Mouse (Mus musculus): ENCODE measurements at regions not wholly inside any gene's neighbourhood (a gene's known extent, or its start where the extent isn't known, plus 50 kb on each side); places are given as distances from the start of the nearest gene placed in this dataset.

DNA sequence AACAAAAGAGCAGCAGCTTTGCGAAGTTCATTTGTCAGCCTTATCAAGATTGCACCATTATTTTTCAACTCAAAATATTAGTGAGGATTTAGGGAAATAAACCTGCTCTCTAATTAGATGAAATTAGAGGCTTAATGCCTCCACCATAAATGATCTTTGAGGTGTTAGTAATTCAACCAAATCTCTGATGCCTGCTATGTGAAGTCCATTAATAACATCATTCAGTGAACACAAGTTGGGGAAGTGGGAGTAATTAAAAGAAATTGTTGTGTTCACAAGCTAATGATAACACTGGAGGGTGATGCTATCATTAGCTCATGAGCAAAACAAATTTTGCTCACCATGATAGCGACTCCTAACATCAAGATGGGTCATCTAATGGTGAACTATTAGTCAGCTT is 246.0 kb downstream of the Ttc6 start:
- Histone ChIP-seq H3K27ac (replicated peaks) (no peak overlapping the region), H3K4me1 (replicated peaks) (no peaks in the 10 kb centered on the region), H3K27me3 (no peaks in the 10 kb centered on the region), H3K9ac (no peak overlapping the region), H3K9me3 (no peaks in the 10 kb centered on the region), H3K36me3 (no peaks in the 10 kb centered on the region), H3K4me3 (no peak overlapping the region), H3K4me2 (no peak overlapping the region)
- 71% methylated on average over 2 of the region's 2 CpGs for WGBS
- no peak for ATAC-seq (ENCODE audit: low FRiP score, low read depth)

DNA sequence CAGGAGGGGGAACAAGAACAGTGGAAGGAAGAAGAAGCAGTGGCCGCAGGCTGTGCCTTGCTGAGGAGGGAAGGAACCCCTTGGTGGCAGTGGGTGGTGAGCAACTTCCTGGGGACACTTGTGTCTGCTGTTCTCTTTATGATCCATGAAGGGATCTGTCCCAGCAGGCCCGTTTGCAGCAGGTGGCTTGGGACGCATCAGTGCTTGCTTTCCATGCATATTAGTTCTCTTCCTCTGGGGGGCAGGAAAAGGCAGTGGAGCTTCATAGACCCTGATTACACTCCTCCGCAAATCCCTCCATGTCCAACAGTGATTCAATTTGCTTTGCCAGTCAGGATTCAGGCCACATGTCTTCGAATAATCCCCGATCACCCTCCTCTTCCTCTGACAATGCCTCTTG is 259.9 kb downstream of the Ttc6 start:
- Histone ChIP-seq H3K27me3 (no peaks in the 10 kb centered on the region), H3K36me3 (no peaks in the 10 kb centered on the region), H3K4me3 (no peak overlapping the region), H3K4me1 (replicated peaks) (no peaks in the 10 kb centered on the region), H3K9ac (no peak overlapping the region), H3K27ac (replicated peaks) (no peak overlapping the region), H3K9me3 (no peaks in the 10 kb centered on the region), H3K4me2 (no peak overlapping the region)
- no peak for ATAC-seq (ENCODE audit: low FRiP score, low read depth)
- 54% methylated on average over 6 of the region's 6 CpGs for WGBS

DNA sequence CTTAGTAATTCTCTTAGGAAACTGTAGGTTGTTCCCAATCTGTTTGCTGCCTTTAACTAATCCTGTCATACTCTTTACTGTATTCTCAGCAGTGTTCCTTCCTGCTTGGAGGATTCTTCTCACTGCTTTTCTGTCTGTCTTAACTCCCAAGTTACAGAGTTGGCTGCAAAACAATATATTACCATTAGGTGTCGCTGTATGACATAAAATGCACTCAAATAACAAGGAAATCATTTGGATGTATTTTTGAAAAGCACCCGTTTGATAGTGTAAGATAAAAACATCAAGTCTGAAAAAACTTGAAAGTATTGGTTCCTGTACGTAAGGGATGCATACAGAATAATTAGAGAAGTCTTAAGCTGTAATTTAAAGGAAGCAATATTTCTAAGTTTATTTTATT is 261.8 kb downstream of the Ttc6 start:
- Histone ChIP-seq H3K9ac (no peak overlapping the region), H3K4me2 (no peak overlapping the region), H3K4me1 (replicated peaks) (no peaks in the 10 kb centered on the region), H3K4me3 (no peak overlapping the region), H3K27me3 (no peaks in the 10 kb centered on the region), H3K27ac (replicated peaks) (no peak overlapping the region), H3K36me3 (no peaks in the 10 kb centered on the region), H3K9me3 (no peaks in the 10 kb centered on the region)
- WGBS: 12% methylated on average over 3 of the region's 3 CpGs
- 0 out of 2 replicates have a peak, but pooled peaks have one; percentile 30 for ATAC-seq (ENCODE audit: low FRiP score, low read depth)

DNA sequence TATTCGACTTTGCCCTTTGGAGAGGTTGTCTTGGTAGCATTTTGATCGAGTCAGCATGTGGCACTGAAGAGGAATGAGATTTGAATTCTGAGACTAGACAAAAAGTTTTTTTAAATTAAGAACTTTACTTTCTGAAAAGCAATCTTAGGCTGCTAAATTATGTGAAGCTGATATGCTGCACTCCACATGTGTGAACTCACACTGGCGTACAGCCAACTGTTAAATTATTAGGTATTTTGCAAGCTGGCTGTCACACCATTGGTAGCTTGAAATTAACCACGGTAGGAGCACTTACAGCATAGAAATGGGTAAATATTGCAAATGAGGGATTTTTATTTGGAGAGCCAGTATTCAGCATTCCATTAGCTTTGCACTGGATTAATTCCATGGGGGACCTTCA is 278.9 kb downstream of the Ttc6 start:
- no peaks in the 10 kb centered on the region for H3K4me1 ChIP-seq (replicated peaks)
- WGBS: 54% methylated on average over 4 of the region's 4 CpGs
- H3K9ac ChIP-seq: no peak overlapping the region
- no peak overlapping the region for H3K4me2 ChIP-seq
- no peak for ATAC-seq (ENCODE audit: low FRiP score, low read depth)
- H3K27me3 ChIP-seq: no peaks in the 10 kb centered on the region
- H3K27ac ChIP-seq (replicated peaks): no peak overlapping the region
- no peaks in the 10 kb centered on the region for H3K9me3 ChIP-seq
- H3K4me3 ChIP-seq: no peak overlapping the region
- no peaks in the 10 kb centered on the region for H3K36me3 ChIP-seq

DNA sequence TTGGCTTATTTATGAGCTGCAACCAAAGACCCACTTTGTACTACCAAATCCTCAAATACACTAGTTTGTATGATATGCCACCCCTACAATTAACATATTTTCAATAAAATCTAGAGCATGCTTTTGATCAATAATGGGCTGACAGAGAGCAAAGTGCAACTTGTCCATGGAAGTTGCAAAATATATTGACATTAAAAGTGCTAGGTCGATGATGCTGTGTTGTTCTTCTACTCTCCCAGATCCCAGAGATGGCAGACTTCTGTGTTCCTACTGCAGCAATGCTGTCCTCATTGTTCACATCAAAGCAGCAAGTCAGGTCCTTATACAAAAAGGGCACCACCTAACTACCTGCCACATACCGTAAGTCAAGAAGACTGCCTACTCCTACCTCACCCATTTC is 307.1 kb downstream of the Ttc6 start:
- Histone ChIP-seq H3K9me3 (no peaks in the 10 kb centered on the region), H3K9ac (no peak overlapping the region), H3K4me2 (no peak overlapping the region), H3K27me3 (no peaks in the 10 kb centered on the region), H3K27ac (replicated peaks) (no peak overlapping the region), H3K4me3 (no peak overlapping the region), H3K4me1 (replicated peaks) (no peaks in the 10 kb centered on the region), H3K36me3 (no peaks in the 10 kb centered on the region)
- 94% methylated on average over 2 of the region's 2 CpGs for WGBS
- ATAC-seq (ENCODE audit: low FRiP score, low read depth): no peak

DNA sequence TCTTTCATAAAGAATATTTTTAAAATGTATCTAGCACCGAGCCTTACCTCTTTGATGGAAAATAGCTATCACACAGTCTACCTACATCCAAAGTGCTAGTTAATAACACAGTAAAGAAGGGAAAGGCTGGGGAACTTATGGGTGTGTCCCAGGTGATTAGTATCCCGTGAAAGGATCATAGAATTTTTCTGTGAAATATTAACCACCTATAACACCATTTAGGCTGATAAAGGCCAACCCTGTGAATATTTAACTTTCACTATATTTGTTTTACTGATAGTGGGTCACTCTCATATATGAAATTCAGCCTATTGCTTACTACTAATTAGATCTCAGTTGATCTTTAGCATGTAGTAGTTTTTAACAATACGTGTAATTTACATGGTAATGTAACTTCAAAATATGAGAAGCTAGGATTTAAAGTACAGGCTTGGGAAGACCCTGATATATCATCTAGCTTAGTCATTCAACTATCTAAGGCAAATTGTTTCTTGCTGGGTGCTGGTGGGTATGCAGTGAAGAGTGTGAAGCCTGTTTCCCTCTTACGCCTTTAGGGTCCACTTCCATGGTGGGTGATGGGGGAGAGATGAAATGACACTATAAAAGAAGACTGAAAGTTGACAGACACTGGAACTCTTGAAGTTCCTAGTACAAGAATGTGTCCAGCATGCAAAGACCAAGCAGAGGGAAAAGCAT is 320.6 kb upstream of the Sstr1 start:
- no peak overlapping the region for H3K9ac ChIP-seq
- WGBS: 89% methylated on average over 4 of the region's 4 CpGs
- no peaks in the 10 kb centered on the region for H3K27me3 ChIP-seq
- H3K4me1 ChIP-seq (replicated peaks): no peaks in the 10 kb centered on the region
- no peak for ATAC-seq (ENCODE audit: low FRiP score, low read depth)
- H3K27ac ChIP-seq (replicated peaks): no peak overlapping the region
- no peaks in the 10 kb centered on the region for H3K36me3 ChIP-seq
- no peak overlapping the region for H3K4me3 ChIP-seq
- H3K9me3 ChIP-seq: no peaks in the 10 kb centered on the region
- no peak overlapping the region for H3K4me2 ChIP-seq

DNA sequence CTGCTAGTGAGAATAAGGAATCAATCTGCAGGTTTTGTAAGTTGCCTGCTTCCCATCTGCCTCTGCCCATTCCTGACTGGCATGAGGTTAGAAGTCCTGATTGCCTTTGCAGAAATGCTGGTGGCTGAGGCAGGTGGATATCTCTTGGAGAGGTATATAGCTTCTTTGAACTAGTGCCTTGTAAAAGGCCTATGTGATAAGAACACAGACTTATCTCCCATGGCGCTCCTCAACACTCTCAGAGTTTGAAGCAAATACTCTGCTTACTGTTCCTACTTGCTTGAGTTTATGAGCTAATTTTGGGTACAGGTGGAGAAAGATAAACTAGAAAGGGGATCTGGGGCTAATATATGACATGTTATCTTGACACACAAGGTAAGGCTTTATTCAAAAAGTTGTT is 320.0 kb upstream of the Sstr1 start:
- Histone ChIP-seq H3K27me3 (no peaks in the 10 kb centered on the region), H3K4me2 (no peak overlapping the region), H3K4me3 (no peak overlapping the region), H3K9me3 (no peaks in the 10 kb centered on the region), H3K27ac (replicated peaks) (no peak overlapping the region), H3K4me1 (replicated peaks) (no peaks in the 10 kb centered on the region), H3K36me3 (no peaks in the 10 kb centered on the region), H3K9ac (no peak overlapping the region)
- 94% methylated on average over 1 of the region's 1 CpGs for WGBS
- ATAC-seq (ENCODE audit: low FRiP score, low read depth): no peak

DNA sequence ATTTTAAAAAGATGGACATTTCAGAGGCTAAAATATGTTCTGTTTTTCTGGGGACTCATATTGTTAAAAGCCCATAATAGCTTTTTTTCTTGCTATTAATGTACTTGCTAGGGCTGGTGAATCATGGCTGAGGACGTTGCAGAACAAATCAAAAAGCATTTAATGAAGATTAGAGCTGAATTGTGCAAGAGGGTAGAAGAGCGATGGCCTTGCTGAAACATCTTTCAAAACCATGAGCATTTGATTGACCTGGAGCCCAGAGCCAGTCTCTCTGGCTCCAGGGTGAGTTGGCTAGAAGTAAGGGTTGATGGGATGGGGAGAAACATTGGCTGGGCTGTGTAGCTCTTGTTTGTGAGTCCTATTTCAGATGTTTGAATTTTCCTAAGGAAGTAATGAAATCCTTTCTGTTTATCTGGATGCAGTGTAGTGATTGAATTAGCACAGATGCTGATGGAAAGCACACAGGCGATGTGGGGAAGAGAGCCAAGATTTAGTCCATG is 313.8 kb upstream of the Sstr1 start:
- Histone ChIP-seq H3K9ac (no peak overlapping the region), H3K9me3 (0 out of 2 replicates have a peak, but pooled peaks cover 3% of the 10 kb centered on the region), H3K27ac (replicated peaks) (no peak overlapping the region), H3K4me1 (replicated peaks) (no peaks in the 10 kb centered on the region), H3K27me3 (no peaks in the 10 kb centered on the region), H3K4me3 (no peak overlapping the region), H3K36me3 (no peaks in the 10 kb centered on the region), H3K4me2 (no peak overlapping the region)
- WGBS: 77% methylated on average over 3 of the region's 3 CpGs
- ATAC-seq (ENCODE audit: low FRiP score, low read depth): no peak

DNA sequence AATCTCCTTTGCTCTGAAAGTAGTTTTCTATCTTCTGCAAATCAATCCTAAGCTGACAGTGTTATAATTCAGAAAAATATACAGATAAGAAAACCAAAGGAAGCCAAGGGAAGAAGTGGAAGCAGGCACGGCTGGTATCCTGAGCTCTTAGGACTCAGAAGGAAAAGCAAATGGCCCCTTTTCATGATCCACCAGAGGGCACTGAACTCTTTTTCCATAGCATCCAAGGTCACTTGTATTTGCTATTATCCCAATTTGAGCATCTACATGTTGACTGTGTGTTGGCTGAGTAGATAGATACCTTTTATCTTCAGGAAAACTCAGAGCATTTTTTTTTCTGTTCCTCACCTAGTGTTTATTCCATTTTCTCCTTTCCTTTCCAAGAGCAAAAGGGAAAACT is 306.9 kb upstream of the Sstr1 start:
- H3K4me3 ChIP-seq: no peak overlapping the region
- no peaks in the 10 kb centered on the region for H3K36me3 ChIP-seq
- H3K9me3 ChIP-seq: no peaks in the 10 kb centered on the region
- no peaks in the 10 kb centered on the region for H3K4me1 ChIP-seq (replicated peaks)
- no peak overlapping the region for H3K27ac ChIP-seq (replicated peaks)
- H3K4me2 ChIP-seq: no peak overlapping the region
- no peak overlapping the region for H3K9ac ChIP-seq
- H3K27me3 ChIP-seq: no peaks in the 10 kb centered on the region
- WGBS: 68% methylated on average over 1 of the region's 1 CpGs
- no peak for ATAC-seq (ENCODE audit: low FRiP score, low read depth)

DNA sequence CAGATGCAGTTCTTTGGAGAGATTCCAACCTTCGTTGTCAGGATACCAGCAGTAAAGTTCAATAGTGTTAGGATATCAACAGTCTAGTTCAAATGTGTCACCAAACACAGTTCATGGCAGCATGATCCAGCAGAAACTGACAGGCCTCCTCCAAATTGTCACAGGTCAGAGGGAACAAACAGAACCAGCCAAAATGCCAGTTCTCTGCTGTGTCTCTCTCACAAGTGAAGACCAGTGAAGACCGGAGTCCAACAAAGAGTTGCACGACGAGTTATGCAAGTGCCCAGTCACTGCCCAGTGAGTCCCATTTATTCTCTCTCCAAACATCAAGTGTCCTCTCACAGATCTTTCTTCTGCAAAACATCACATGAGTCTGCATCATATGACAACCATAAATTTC is 293.4 kb upstream of the Sstr1 start:
- H3K9me3 ChIP-seq: no peaks in the 10 kb centered on the region
- no peaks in the 10 kb centered on the region for H3K27me3 ChIP-seq
- no peak overlapping the region for H3K4me2 ChIP-seq
- no peak for ATAC-seq (ENCODE audit: low FRiP score, low read depth)
- H3K27ac ChIP-seq (replicated peaks): no peak overlapping the region
- no peak overlapping the region for H3K9ac ChIP-seq
- no peaks in the 10 kb centered on the region for H3K36me3 ChIP-seq
- 92% methylated on average over 4 of the region's 4 CpGs for WGBS
- H3K4me1 ChIP-seq (replicated peaks): no peaks in the 10 kb centered on the region
- no peak overlapping the region for H3K4me3 ChIP-seq

DNA sequence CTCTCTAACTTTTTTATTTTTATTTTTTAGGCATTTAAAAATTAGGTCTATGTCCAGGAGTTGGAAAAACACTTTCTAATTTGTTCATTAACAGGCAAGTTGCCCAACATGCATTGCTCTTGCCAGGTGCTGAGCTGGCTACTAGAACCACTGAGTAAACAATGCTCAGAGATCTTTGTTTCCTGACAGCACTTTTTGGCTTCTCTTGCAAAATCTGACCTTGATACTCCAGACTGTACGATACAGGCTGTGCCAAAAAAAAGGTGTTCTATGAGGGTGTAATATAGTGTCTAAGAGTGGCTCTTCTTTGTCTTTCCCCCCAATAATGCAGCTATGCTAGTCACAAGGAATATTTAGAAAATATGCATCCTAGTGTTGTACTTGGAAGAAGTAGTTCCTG is 289.5 kb upstream of the Sstr1 start:
- WGBS: 71% methylated on average over 1 of the region's 1 CpGs
- ATAC-seq (ENCODE audit: low FRiP score, low read depth): no peak
- no peak overlapping the region for H3K9ac ChIP-seq
- no peaks in the 10 kb centered on the region for H3K36me3 ChIP-seq
- H3K4me2 ChIP-seq: no peak overlapping the region
- H3K9me3 ChIP-seq: no peaks in the 10 kb centered on the region
- H3K27me3 ChIP-seq: no peaks in the 10 kb centered on the region
- H3K4me1 ChIP-seq (replicated peaks): no peaks in the 10 kb centered on the region
- H3K27ac ChIP-seq (replicated peaks): no peak overlapping the region
- H3K4me3 ChIP-seq: no peak overlapping the region

DNA sequence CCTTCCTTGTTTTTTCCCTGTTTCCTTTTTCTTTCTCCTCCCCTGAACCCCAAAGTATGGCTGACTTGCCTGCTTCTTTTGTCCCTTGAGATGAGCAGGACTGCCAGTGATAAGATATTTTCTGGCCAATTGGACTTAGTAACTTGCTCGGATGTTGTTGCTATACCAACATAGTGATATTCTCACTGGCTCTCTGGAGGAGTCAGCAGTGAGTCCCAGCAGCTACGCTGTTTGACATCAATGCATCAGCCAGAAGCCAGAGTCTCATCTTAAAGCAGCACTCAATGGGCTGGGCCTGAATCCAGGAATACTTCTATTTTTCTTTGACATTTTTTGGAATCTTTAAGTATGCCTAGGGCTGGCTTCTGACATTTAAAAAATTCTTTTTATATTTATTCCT is 287.1 kb upstream of the Sstr1 start:
- H3K27me3 ChIP-seq: no peaks in the 10 kb centered on the region
- WGBS: 54% methylated on average over 2 of the region's 2 CpGs
- no peak overlapping the region for H3K4me2 ChIP-seq
- no peak overlapping the region for H3K9ac ChIP-seq
- no peaks in the 10 kb centered on the region for H3K9me3 ChIP-seq
- no peaks in the 10 kb centered on the region for H3K4me1 ChIP-seq (replicated peaks)
- no peak overlapping the region for H3K4me3 ChIP-seq
- no peak overlapping the region for H3K27ac ChIP-seq (replicated peaks)
- no peaks in the 10 kb centered on the region for H3K36me3 ChIP-seq
- ATAC-seq (ENCODE audit: low FRiP score, low read depth): no peak

DNA sequence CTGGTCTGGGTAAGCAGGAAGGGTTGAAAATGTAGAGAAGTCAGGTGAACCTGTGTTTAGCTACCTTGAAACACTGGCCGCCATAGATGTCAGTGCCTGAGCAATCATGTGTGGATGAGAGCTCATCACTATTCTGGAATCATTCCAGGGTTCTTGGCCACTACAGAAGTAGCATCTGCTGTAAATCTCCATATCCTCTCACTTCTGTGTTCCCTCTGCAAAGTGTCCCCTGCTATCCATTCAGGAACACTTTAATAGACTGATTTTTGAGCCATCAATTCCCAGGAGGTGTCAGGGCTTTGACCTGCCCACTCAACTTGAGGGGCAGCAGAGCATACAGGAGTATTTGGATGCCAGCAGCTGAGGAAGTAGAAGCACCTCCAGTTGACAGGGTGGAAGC is 284.7 kb upstream of the Sstr1 start:
- no peaks in the 10 kb centered on the region for H3K4me1 ChIP-seq (replicated peaks)
- no peak overlapping the region for H3K9ac ChIP-seq
- no peak overlapping the region for H3K27ac ChIP-seq (replicated peaks)
- H3K4me3 ChIP-seq: no peak overlapping the region
- ATAC-seq (ENCODE audit: low FRiP score, low read depth): no peak
- H3K36me3 ChIP-seq: no peaks in the 10 kb centered on the region
- no peaks in the 10 kb centered on the region for H3K27me3 ChIP-seq
- WGBS: 83% methylated on average over 1 of the region's 1 CpGs
- no peak overlapping the region for H3K4me2 ChIP-seq
- no peaks in the 10 kb centered on the region for H3K9me3 ChIP-seq

All from hindbrain, embryonic 15.5 days (tissue).